Mouse (Mus musculus) liver, embryonic 15.5 days (tissue): ENCODE results near the gene Car10. TPM values are rescaled to one million over a fixed set of nuclear protein-coding genes. Genes with fewer than 3 reads are reported as not detected.
"Not testable (repeated sequence)": the region's sequence is repeated elsewhere in the genome, so short reads cannot be mapped to it uniquely, and the experiment has no call there.

Source experiments
- ATAC-seq: fragments of 200-750 bp; cut with Nextera tagmentation; 2 replicates; pipeline ENCODE4 v1.8.0; 2017; ENCODE audit warnings: moderate number of reproducible peaks, mild to moderate bottlenecking, moderate library complexity; ENCODE audit not compliant: insufficient read depth
- H3K27ac ChIP-seq: fragments of 300-500 bp; sonication (generic); replicated peaks from 2 replicates; pipeline ENCODE4 v1.5.1; 2015; ENCODE audit warnings: mild to moderate bottlenecking, inconsistent platforms
- H3K27me3 ChIP-seq: fragments of 300-500 bp; sonication (generic); 2 replicates; pipeline ENCODE4 v1.6.1; 2015; ENCODE audit warnings: mild to moderate bottlenecking, inconsistent platforms
- H3K36me3 ChIP-seq: fragments of 300-500 bp; sonication (generic); replicated peaks from 2 replicates; pipeline ENCODE4 v1.6.1; 2015; ENCODE audit warnings: moderate library complexity, mild to moderate bottlenecking, inconsistent platforms
- H3K4me1 ChIP-seq: fragments of 300-500 bp; sonication (generic); replicated peaks from 2 replicates; pipeline ENCODE4 v1.6.1; 2015; ENCODE audit warnings: inconsistent platforms
- H3K4me2 ChIP-seq: fragments of 300-500 bp; sonication (generic); 2 replicates; pipeline ENCODE4 v1.6.1; 2015; ENCODE audit warnings: moderate library complexity, mild to moderate bottlenecking, inconsistent platforms
- H3K4me3 ChIP-seq: fragments of 300-500 bp; sonication (generic); replicated peaks from 2 replicates; pipeline ENCODE4 v1.5.1; 2015; ENCODE audit warnings: mild to moderate bottlenecking, inconsistent platforms
- H3K9ac ChIP-seq: fragments of 300-500 bp; sonication (generic); 2 replicates; pipeline ENCODE4 v1.6.1; 2015; ENCODE audit warnings: moderate library complexity, mild to moderate bottlenecking, inconsistent platforms
- H3K9me3 ChIP-seq: fragments of 300-500 bp; sonication (generic); replicated peaks from 2 replicates; pipeline ENCODE4 v1.6.1; 2016; ENCODE audit warnings: inconsistent platforms
- WGBS: fragments of 180-500 bp; shearing (Covaris S2); methylation state at CpG from one replicate; pipeline ENCODE4 v1.1.7; 2015; ENCODE audit warnings: mixed read lengths; ENCODE audit not compliant: insufficient replicate concordance; 5-methylcytosine and 5-hydroxymethylcytosine counted together
- polyA plus RNA-seq: library from polyadenylated mRNA; unstranded; fragments of >200 nt; fragmentation: Nextera tagmentation; extraction: Ambion mirVana; gene quantifications from 2 replicates; pipeline ENCODE4 v1.2.1, GENCODE M21; 2015

Gene Car10
- polyA plus RNA-seq, 1 experiment from 2014 or later: not detected

DNA sequence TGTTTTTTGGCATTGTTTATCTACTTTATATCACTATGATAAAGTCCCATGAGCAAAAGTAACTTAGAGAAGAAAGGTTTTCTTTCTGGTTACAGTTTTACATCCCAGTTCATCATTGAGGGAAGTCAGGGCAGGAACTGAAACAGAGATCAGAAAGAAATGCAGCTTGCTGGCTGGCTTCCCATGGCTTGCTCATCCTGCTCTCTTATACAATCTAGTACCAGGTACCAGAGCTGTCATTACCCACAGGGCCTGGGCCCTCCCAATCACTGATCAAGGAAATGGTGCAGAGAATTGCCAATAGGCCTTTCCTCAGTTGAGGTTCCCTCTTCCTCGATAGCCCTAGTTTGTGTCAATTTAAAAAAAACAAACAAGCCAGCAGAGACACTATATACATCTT lies 195.8 kb downstream of the Car10 start:
- H3K4me2 ChIP-seq: no peak overlapping the region
- WGBS: 54% methylated on average over 1 of the region's 1 CpGs
- no peaks in the 10 kb centered on the region for H3K4me1 ChIP-seq
- H3K27ac ChIP-seq: no peak overlapping the region
- no peaks in the 10 kb centered on the region for H3K9me3 ChIP-seq
- H3K36me3 ChIP-seq: no peaks in the 10 kb centered on the region
- ATAC-seq: no peak
- no peak overlapping the region for H3K4me3 ChIP-seq
- H3K27me3 ChIP-seq: no peaks in the 10 kb centered on the region
- H3K9ac ChIP-seq: no peak overlapping the region

DNA sequence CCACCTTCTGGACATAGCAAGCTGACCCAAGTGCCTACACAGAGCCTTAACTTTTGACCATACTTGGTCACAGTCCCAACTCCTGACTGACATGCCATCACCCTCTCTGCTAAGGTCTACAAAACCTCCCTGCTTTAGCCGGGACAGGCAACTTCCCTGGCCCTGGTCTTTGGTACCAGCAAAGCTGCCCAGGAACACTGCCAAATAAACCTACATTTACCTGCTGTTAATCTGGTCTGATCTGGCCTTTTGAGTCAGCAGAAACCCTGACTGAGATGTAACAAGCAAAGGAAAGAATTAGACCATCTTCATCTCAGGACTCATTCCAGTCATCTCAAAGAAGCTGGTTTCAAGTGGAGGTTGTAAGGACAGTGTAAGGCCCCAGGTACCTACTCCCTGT lies 212.2 kb downstream of the Car10 start:
- H3K4me3 ChIP-seq: no peak overlapping the region
- no peaks in the 10 kb centered on the region for H3K36me3 ChIP-seq
- 56% methylated on average over 1 of the region's 1 CpGs for WGBS
- no peak overlapping the region for H3K4me2 ChIP-seq
- no peaks in the 10 kb centered on the region for H3K9me3 ChIP-seq
- no peaks in the 10 kb centered on the region for H3K27me3 ChIP-seq
- H3K9ac ChIP-seq: no peak overlapping the region
- ATAC-seq: no peak
- no peaks in the 10 kb centered on the region for H3K4me1 ChIP-seq
- H3K27ac ChIP-seq: no peak overlapping the region

DNA sequence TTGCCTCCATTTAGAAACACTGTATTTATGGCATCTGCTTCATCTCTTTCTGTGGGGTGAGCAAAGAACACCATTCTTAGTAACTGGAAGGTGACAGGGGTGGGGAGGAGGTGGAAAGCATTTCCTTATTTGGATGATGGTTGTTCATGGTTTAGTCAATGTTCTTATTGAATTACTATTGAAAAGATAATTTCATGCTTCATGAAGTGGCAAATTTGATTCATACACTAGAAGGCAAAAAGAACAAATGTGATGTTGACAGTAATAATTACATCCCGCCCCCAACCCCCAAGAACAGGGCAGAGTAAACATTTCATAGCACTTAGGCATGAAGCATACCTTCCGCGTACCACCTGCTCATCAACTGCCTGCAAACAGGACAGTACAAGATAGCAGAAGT lies 239.9 kb downstream of the Car10 start:
- no peaks in the 10 kb centered on the region for H3K9me3 ChIP-seq
- H3K4me2 ChIP-seq: no peak overlapping the region
- H3K9ac ChIP-seq: no peak overlapping the region
- H3K4me3 ChIP-seq: no peak overlapping the region
- H3K27me3 ChIP-seq: no peaks in the 10 kb centered on the region
- no peak for ATAC-seq
- no peaks in the 10 kb centered on the region for H3K4me1 ChIP-seq
- 67% methylated on average over 3 of the region's 3 CpGs for WGBS
- no peaks in the 10 kb centered on the region for H3K36me3 ChIP-seq
- no peak overlapping the region for H3K27ac ChIP-seq

DNA sequence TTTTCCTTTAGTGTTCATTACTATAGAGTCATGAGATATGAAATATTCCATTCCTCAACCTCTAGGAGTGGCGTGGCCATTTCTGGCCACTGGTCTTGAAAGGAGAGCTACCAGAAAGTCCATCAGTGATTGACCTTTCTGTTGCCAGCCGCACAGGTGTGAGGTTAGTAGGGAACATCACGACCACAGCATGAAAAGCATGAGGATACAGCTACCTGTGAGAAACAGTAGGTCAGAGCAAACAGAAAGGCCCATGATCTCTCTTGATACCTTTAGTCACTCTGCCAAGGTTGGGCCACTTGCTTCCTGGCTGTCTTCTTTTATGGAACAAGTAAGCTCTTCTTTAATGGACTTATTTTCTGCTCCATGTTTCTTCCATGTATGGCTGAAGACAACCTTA lies 246.1 kb downstream of the Car10 start:
- Histone ChIP-seq H3K9ac (no peak overlapping the region), H3K4me2 (no peak overlapping the region), H3K27ac (no peak overlapping the region), H3K4me1 (no peaks in the 10 kb centered on the region), H3K9me3 (no peaks in the 10 kb centered on the region), H3K36me3 (no peaks in the 10 kb centered on the region), H3K4me3 (no peak overlapping the region), H3K27me3 (no peaks in the 10 kb centered on the region)
- ATAC-seq: no peak
- WGBS: 47% methylated on average over 3 of the region's 3 CpGs

DNA sequence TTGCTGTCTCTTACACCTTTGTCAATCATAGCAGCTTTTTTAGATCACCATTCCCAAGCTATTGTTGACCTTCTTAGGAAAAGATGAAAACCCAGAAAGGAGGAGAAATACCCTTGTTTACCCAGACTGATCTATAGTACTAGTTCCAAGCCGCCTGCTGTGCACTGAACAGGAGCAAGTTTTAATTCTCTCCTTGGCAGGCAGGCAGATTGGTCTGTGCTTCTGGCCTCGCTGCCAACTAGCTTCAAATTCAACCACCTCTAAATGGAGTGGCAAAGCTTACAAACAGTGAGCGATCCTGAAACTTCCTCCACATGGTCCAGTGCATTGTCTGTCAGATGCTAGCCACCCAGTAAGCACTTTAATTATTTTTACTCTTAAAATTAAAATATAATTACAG lies 247.0 kb downstream of the Car10 start:
- ATAC-seq: no peak
- H3K27me3 ChIP-seq: no peaks in the 10 kb centered on the region
- H3K9me3 ChIP-seq: no peaks in the 10 kb centered on the region
- no peaks in the 10 kb centered on the region for H3K36me3 ChIP-seq
- no peaks in the 10 kb centered on the region for H3K4me1 ChIP-seq
- H3K4me3 ChIP-seq: no peak overlapping the region
- H3K4me2 ChIP-seq: no peak overlapping the region
- 54% methylated on average over 3 of the region's 3 CpGs for WGBS
- H3K27ac ChIP-seq: no peak overlapping the region
- H3K9ac ChIP-seq: no peak overlapping the region

DNA sequence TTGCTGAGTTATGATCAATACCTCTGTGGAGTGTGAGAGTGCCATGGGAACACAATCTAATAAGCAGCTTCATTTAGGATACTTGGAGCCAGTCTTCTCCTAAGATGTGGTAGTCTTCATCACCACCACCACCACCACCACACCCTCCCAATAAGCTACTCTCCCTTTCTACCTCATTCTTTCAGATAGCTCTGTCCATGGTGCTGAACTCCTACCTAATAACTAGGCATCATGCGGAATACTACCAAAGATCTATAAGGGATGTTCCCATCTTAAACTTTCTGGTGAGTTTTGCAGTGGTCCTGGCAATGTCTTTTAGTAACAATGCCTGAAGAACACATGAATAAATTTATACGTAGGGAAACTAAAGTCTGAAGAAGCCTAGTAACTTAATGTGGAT lies 263.7 kb downstream of the Car10 start:
- Histone ChIP-seq H3K27ac (no peak overlapping the region), H3K36me3 (no peaks in the 10 kb centered on the region), H3K9ac (no peak overlapping the region), H3K4me3 (no peak overlapping the region), H3K4me1 (no peaks in the 10 kb centered on the region), H3K9me3 (no peaks in the 10 kb centered on the region), H3K27me3 (no peaks in the 10 kb centered on the region), H3K4me2 (no peak overlapping the region)
- 48% methylated on average over 2 of the region's 2 CpGs for WGBS
- ATAC-seq: no peak

DNA sequence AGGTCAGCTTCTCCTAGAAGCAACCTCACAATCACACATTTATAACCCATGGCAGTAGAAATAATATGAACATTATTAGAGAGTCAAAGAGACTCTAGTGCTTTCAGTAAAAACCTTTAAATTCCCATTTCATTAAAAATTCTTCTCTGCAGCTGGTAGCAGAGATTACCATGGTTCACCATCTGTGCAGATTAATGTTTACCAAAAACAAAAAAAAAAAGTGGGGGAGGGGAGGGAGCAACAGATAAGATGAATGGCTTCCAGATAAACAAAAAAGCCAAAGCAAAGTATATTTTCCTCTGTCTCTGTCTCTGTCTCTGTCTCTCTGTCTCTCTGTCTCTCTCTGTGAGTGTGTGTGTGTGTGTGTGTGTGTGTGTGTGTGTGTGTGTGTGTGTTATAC lies 266.3 kb downstream of the Car10 start:
- Histone ChIP-seq H3K36me3 (no peaks in the 10 kb centered on the region), H3K4me1 (no peaks in the 10 kb centered on the region), H3K27me3 (no peaks in the 10 kb centered on the region), H3K4me2 (no peak overlapping the region), H3K4me3 (no peak overlapping the region), H3K9ac (no peak overlapping the region), H3K9me3 (no peaks in the 10 kb centered on the region), H3K27ac (no peak overlapping the region)
- no peak for ATAC-seq

DNA sequence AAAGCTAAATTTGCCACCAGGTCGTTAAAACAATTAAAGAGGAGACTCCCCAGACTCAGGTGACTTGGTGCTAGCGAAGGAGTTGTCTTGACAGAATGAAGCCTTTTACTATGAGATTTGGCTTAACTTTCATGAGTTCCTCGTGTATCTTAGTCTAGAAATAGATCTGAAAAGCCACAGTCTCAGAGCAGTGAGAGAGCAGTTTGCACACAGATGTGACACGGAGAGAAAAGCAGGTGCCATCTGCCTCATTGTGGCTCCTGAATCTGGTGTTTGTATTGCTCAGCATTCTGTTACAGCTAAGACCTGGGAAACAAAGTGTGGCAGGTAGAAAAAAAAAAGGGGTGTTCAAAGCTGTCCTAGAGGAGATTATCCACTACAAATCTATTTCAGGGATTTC lies 269.4 kb downstream of the Car10 start:
- H3K9me3 ChIP-seq: no peaks in the 10 kb centered on the region
- H3K4me1 ChIP-seq: no peaks in the 10 kb centered on the region
- no peak for ATAC-seq
- H3K36me3 ChIP-seq: no peaks in the 10 kb centered on the region
- H3K4me3 ChIP-seq: no peak overlapping the region
- no peaks in the 10 kb centered on the region for H3K27me3 ChIP-seq
- H3K9ac ChIP-seq: no peak overlapping the region
- WGBS: 42% methylated on average over 4 of the region's 4 CpGs
- no peak overlapping the region for H3K4me2 ChIP-seq
- H3K27ac ChIP-seq: no peak overlapping the region

DNA sequence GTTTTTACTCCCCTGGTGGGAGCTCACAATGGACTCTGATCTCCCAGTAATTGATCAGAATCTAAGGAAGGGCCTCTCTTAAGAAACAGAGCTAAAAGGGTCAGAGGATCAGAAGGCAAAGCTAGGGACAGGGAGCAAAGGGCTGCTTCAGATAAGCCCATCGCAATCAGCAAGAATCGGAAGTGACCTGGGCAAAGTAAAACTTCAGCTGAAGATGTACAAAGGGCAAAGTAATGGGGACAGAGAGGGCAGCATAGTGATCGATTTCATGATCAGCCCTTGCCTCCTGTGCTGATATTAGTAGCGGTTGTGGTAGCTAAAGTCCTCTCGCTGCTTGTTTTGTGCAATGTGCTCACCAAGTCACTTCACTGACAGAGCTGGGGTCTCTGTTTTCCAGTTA lies 269.9 kb downstream of the Car10 start:
- H3K4me2 ChIP-seq: no peak overlapping the region
- ATAC-seq: no peak
- no peak overlapping the region for H3K4me3 ChIP-seq
- no peak overlapping the region for H3K9ac ChIP-seq
- no peaks in the 10 kb centered on the region for H3K27me3 ChIP-seq
- H3K9me3 ChIP-seq: no peaks in the 10 kb centered on the region
- no peaks in the 10 kb centered on the region for H3K36me3 ChIP-seq
- WGBS: 52% methylated on average over 5 of the region's 5 CpGs
- no peaks in the 10 kb centered on the region for H3K4me1 ChIP-seq
- H3K27ac ChIP-seq: no peak overlapping the region

DNA sequence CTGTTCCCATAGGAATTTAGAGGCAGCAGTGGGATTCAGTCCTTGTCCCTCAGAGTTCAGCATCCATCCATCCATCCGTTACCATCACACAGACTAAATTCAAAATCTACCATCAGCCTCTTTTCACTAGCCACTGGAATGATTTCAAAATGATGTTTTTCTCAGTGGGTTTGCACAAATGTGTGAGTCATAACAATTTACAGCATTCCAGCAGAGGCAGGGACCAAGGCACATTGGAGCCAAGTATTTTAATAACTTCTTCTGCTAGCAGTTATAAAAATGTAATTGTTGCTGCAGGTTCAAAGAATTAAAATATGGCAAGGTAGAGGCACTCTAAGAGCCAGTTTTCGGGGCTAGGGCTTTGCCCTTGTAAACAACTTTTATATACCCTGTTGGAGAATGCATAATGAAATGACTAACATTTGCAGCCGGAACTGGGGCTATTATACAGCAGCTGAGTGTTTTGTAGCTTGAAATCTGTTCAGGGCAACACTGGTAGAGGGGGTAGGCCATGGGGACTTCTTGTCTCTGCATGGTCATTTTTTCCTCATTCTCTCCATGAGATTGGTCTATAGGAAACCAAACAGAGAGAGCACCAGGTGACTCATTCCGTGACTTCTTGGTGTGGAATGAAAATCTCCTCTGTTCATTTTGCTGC lies 276.0 kb downstream of the Car10 start:
- WGBS: 58% methylated on average over 4 of the region's 4 CpGs

DNA sequence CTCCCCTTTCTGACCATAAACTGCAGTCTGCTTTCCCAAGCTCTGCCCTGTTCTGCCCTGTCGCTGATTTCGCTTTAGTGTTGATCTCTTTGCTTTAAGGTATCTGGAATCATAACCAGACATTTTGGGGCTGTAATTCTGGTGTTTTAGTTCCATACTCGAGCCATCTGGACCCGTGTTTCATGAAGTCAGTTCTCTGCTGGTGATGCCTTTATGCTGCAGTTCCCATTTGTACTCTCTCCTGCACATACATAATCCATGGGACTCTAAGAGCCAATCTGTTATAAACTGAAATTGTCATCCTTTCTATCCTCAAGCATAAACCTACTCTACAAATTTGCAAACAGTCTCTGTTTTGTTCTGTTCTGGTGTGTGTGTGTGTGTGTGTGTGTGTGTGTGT lies 293.3 kb downstream of the Car10 start:
- Histone ChIP-seq H3K4me1 (no peaks in the 10 kb centered on the region), H3K9ac (no peak overlapping the region), H3K27me3 (no peaks in the 10 kb centered on the region), H3K9me3 (no peaks in the 10 kb centered on the region), H3K36me3 (no peaks in the 10 kb centered on the region), H3K4me3 (no peak overlapping the region), H3K4me2 (no peak overlapping the region), H3K27ac (no peak overlapping the region)
- WGBS: 44% methylated on average over 4 of the region's 4 CpGs
- ATAC-seq: no peak

More for the DNA sequence above, 276.0 kb downstream of the Car10 start:
- Histone ChIP-seq H3K4me1 (no peaks in the 10 kb centered on the region), H3K9ac (no peak overlapping the region), H3K27me3 (no peaks in the 10 kb centered on the region), H3K4me3 (no peak overlapping the region), H3K27ac (no peak overlapping the region), H3K4me2 (no peak overlapping the region), H3K9me3 (no peaks in the 10 kb centered on the region), H3K36me3 (no peaks in the 10 kb centered on the region)
- ATAC-seq: no peak

DNA sequence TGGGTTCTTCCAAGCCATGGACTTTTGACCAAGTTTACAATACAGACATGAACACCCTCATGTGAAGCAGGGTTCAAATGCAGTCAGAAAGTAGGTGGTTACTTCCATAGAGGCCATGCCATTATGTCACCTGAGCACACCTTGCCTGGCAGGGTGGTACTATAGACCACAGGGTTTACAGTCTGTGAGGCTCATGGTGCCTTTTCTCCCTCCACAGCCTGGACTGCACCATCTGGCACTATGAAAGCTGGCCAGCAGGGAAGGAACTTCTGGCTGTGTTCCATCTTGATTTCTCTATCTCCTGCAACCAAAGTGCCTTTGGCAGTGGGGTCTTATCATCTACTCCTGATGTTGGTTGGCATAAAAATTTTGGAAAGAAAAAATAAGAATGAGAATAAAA lies 295.5 kb downstream of the Car10 start:
- not testable (repeated sequence) for H3K27ac ChIP-seq, H3K4me1 ChIP-seq, H3K4me3 ChIP-seq, H3K9ac ChIP-seq, H3K36me3 ChIP-seq, H3K4me2 ChIP-seq, H3K9me3 ChIP-seq, H3K27me3 ChIP-seq, ATAC-seq
